Mouse (Mus musculus): ENCODE measurements around the gene Olfr76.

- TF ChIP-seq CTCF (IDR thresholded peaks at IDR 0.05; ENCODE audit: low read depth): no peak
- no peak for TF ChIP-seq EP300 (IDR thresholded peaks at IDR 0.05; ENCODE audit: low read depth)
Measured at GRCm38 (mm10) chr19:12143356-12143755, 20.4 kb upstream of the Olfr76 start.
